Mouse (Mus musculus) spleen, postnatal 14 days (tissue): ENCODE measurements around the gene Shroom1.

ENCODE experiments used
- DNase-seq, 2 experiments: peaks; one replicate each; pipeline ENCODE4 v3.0.0; 2021 to 2022; ENCODE audit warnings: low spot score in 2 of 2

Shroom1 gene

GRCm38 (mm10) chr11:53446183-53446582, 10.8 kb upstream of the Shroom1 start:
- no peak for DNase-seq

- DNase-seq, result no peak
Measured at GRCm38 (mm10) chr11:53447996-53448395, 9.0 kb upstream of the Shroom1 start.

GRCm38 (mm10) chr11:53448529-53448928, 8.5 kb upstream of the Shroom1 start:
- DNase-seq, result no peak

- no peak for DNase-seq
Measured at GRCm38 (mm10) chr11:53450070-53450705, 6.8 kb upstream of the Shroom1 start.

- DNase-seq, result no peak
Measured at GRCm38 (mm10) chr11:53451361-53451760, 5.6 kb upstream of the Shroom1 start.

GRCm38 (mm10) chr11:53452396-53452795, 4.6 kb upstream of the Shroom1 start:
- no peak for DNase-seq

- DNase-seq, result no peak
Measured at GRCm38 (mm10) chr11:53453031-53453430, 4.0 kb upstream of the Shroom1 start.

GRCm38 (mm10) chr11:53457372-53457954, 458 bp downstream of the Shroom1 start:
- DNase-seq, result no peak

GRCm38 (mm10) chr11:53458996-53459395, 2.0 kb downstream of the Shroom1 start:
- no peak for DNase-seq

GRCm38 (mm10) chr11:53460192-53460591, 3.2 kb downstream of the Shroom1 start:
- no peak for DNase-seq

GRCm38 (mm10) chr11:53461727-53462126, 4.7 kb downstream of the Shroom1 start:
- no peak for DNase-seq

- no peak for DNase-seq
Measured at GRCm38 (mm10) chr11:53463551-53464424, 6.8 kb downstream of the Shroom1 start.

- DNase-seq, result peak; percentile 15 to 28
Measured at GRCm38 (mm10) chr11:53466231-53466971, 9.4 kb downstream of the Shroom1 start.

GRCm38 (mm10) chr11:53469294-53469967, 12.4 kb downstream of the Shroom1 start:
- no peak for DNase-seq

- peak; percentile 73 to 86 for DNase-seq
Measured at GRCm38 (mm10) chr11:53469968-53470695, 13.1 kb downstream of the Shroom1 start, which contains the start of gene Gm9837. Gene Gm9837, minus strand, starts transcription at chr11:53470479.

GRCm38 (mm10) chr11:53472709-53473108, 15.7 kb downstream of the Shroom1 start:
- DNase-seq, result no peak

GRCm38 (mm10) chr11:53475620-53476019, 18.6 kb downstream of the Shroom1 start:
- no peak for DNase-seq

GRCm38 (mm10) chr11:53477833-53478232, 20.8 kb downstream of the Shroom1 start:
- DNase-seq, result no peak

- DNase-seq, result peak; percentile 14 to 19
Measured at GRCm38 (mm10) chr11:53478383-53479170, 21.6 kb downstream of the Shroom1 start.
